Mouse (Mus musculus) bone marrow, adult 2 months (tissue): ENCODE results near the gene Krtap3-3.

Experiments used
- CTCF ChIP-seq: fragments of 200-500 bp; IDR thresholded peaks from 2 replicates; pipeline ENCODE4 v1.5.1; 2011; ENCODE audit warnings: low read length, control low read depth; ENCODE audit not compliant: control insufficient read depth, insufficient read depth
- POLR2A ChIP-seq: fragments of 200-500 bp; IDR thresholded peaks from 2 replicates; pipeline ENCODE4 v1.6.1; 2011; ENCODE audit warnings: low read depth, mild to moderate bottlenecking, control low read depth, low read length, borderline replicate concordance; ENCODE audit not compliant: control insufficient read depth

DNA sequence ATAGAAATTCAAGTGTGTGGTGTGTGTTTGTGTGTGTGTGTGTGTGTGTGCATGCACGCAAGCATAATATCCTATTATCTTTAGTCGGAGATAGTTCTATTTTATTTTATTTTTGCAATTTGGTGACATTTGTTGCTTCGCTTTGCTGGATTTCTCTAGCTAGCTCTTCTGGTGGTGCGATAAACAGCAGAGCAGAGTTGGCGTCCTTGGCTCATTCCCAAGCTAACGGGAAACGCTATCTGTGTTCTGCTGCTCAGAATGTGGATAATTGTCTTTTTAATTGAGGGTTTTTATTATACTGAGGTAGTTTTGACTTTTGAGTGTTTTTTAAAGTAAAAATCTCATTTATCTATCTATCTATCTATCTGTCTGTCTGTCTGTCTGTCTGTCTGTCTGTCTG is 34.4 kb upstream of the Krtap3-3 start:
- TF ChIP-seq POLR2A = no peak
- no peak for TF ChIP-seq CTCF
